Mouse (Mus musculus) testis, adult 10 weeks (tissue): ENCODE measurements around the gene Cd3eap. TPM values are rescaled to one million over a fixed set of nuclear protein-coding genes. Genes with fewer than 3 reads are reported as not detected.

Source experiments
- polyA plus RNA-seq: library from polyadenylated mRNA; stranded (reverse); fragments of 350-450 nt; fragmentation: Illumina TruSeq; extraction: RNeasy Lipid Tissue Mini Kit (QIAGEN cat#74804); gene quantifications from one replicate; pipeline ENCODE4 v1.2.3, GENCODE M21; 2014; ENCODE audit warnings: low read depth, low replicate concordance

Cd3eap gene
- 0.87 TPM for polyA plus RNA-seq

GRCm38 (mm10) chr7:19359299-19359891 is at the start of gene Cd3eap, which contains the start of gene Ppp1r13l:
Gene Cd3eap (minus strand): TSS chr7:19359483.
Gene Ppp1r13l (plus strand): TSS chr7:19359749.

DNA sequence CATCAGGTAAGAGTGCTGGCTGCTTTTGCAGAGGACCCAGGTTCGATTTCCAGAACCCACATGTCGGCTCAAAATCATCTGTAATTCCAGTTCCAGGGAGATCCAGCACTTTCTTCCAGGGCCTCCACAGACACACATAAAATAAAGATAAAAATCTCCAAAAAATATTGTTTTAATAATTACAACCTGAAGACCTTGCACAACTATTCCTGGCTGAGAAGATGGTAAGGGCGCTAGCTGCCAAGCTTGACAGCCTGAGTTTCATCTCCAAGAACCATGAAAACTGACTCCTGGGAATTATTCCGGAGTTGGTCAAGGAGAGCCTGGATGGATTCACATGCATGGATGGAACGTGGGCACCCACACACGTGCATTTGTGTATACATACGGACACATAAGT is 45.2 kb upstream of the Cd3eap start, which contains the start of gene Ckm:
TSS of gene Ckm (plus strand) at position 301 of the 400 bp plus-strand sequence.

DNA sequence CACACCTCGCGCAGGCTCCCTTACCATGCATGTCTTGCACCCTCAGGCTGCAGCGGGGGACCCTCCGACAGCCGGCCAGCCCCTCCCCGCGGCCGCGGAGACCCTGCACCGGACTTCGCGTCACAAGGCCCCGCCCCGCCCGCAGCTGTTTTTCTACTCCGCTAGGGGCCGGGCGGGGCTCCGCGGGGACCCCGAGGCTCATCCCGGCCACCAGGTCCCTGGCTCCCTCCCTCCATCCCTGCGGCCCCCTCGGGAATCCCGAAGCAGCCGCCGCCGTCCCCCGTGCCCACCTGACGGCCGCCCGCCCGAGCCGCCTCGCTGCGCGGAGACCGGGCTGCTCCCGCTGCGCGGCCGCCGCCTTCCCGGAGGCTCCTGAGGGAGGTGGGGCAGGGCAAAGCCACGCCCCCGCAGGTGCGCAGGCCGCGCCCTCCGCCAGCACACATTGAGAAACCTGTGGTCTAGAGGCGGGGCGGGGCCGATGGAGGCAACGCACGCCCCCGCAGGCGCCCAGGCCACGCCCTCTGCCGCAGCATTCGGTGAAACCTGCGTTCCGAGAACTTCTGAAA is 44.5 kb upstream of the Cd3eap start, which contains the start of gene Klc3:
TSS of gene Klc3 (minus strand) at position 374 of the 566 bp plus-strand sequence.

DNA sequence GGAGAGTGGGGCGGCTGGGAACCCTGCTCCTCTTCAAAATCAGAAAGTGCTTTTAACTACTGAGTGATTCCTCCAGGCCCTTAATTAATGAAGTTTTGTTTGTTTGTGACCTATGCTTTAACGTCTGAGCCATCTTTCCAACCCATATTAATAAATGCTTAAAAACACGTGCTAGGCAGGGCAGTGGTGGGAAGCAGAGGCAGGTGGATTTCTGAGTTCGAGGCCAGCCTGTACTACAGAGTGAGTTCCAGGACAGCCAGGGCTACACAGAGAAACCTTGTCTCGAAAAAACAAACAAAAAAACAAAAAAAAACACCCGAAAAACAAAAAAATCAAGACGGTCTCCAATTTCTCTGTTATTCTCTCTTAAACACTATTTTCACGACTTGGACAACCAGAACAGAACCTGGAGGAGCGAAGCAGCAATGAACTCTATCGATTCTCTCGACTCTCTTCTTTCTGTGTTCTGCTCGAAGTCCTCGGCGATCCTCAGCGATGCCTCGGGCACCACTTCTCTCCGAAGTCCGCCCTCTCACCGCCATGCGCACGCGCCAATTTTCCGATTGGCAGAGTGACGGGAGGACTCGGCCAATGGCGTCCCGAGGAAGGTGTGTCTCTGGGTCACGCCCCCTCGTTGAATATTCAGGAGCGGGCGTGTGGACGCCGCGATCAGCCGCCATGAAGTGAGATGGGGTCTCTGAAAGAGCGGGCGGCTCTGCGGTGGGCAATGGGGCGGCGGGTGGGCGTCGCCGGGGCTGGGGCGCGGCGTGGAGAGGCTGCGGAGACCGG is 22.3 kb upstream of the Cd3eap start, which contains the start of gene Ercc2:
TSS of gene Ercc2 (plus strand) at position 634 of the 789 bp plus-strand sequence.

GRCm38 (mm10) chr7:19344237-19344847 is 14.9 kb downstream of the Cd3eap start, which contains the start of gene Ercc1:
Gene Ercc1 (plus strand): TSS chr7:19344778.

DNA sequence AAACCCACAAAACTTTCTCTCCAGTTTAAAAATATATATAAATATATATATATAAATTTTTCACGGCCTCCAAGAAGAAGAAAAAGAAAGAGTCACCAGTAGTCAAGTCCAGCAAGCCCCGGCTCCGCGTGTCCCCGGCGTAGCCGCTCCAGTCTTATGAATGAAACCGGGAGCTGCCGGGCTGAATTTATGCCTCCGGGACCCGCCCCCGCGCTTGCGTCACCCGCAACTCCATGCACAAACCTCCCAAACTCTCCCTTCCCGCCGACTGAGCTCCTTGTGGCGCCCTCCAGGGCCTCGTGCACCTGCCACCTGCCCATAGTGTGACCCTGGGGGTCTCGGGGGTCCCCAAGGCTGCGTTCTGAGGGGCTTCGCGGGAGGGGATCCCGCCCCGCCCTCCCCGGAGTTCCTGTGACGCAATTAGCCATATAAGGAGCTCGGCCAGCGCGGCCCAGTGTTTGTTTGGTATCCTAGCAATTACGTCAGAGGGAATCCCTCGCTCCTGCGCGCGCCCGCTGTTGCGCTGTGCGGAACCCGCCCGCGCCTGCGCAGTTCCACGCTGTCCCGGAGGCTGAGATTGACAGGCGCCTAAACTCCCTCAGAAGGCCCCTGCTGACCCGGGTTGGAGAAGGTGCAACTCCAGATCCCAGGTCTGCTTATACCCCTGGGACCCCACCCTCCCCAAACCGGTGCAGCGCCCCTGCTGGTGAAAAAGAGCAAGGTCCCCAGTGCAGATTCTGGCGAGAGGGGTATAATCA is 49.2 kb downstream of the Cd3eap start, which contains the start of gene Fosb:
TSS of gene Fosb (minus strand) at position 168 of the 758 bp plus-strand sequence.

Other genes with a start within 250 kb of the Cd3eap start
- gene Gm4969, start 241.1 kb downstream of the Cd3eap start, polyA plus RNA-seq = 5.8 TPM
- 0.88 TPM for gene Fbxo46, start 239.6 kb downstream of the Cd3eap start, polyA plus RNA-seq
- 3.1 TPM for gene Qpctl, start 210.2 kb downstream of the Cd3eap start, polyA plus RNA-seq
- 5.1 TPM for gene Snrpd2, start 209.8 kb downstream of the Cd3eap start, polyA plus RNA-seq
- gene Gipr, start 193.4 kb downstream of the Cd3eap start, polyA plus RNA-seq = 3.4 TPM
- 0.31 TPM for gene Eml2, start 183.1 kb downstream of the Cd3eap start, polyA plus RNA-seq
- gene Gpr4, start 146.9 kb downstream of the Cd3eap start, polyA plus RNA-seq = 2.3 TPM
- gene Opa3, start 131.1 kb downstream of the Cd3eap start, polyA plus RNA-seq = 3.4 TPM
- gene Vasp, start 87.7 kb downstream of the Cd3eap start, polyA plus RNA-seq = 50.9 TPM
- gene Ppm1n, start 79.4 kb downstream of the Cd3eap start, polyA plus RNA-seq = not detected
- 0.62 TPM for gene Rtn2, start 76.9 kb downstream of the Cd3eap start, polyA plus RNA-seq
- 0.28 TPM for gene Fosb, start 49.4 kb downstream of the Cd3eap start, polyA plus RNA-seq
- 0.92 TPM for gene Ercc1, start 14.7 kb downstream of the Cd3eap start, polyA plus RNA-seq
- 1.0 TPM for gene Ppp1r13l, start 266 bp upstream of the Cd3eap start, polyA plus RNA-seq
- gene Ercc2, start 22.5 kb upstream of the Cd3eap start, polyA plus RNA-seq = 0.67 TPM
- not detected for gene Klc3, start 44.6 kb upstream of the Cd3eap start, polyA plus RNA-seq
- not detected for gene Ckm, start 45.3 kb upstream of the Cd3eap start, polyA plus RNA-seq
- gene Mark4, start 99.3 kb upstream of the Cd3eap start, polyA plus RNA-seq = 1.4 TPM
- 2.0 TPM for gene Exoc3l2, start 103.8 kb upstream of the Cd3eap start, polyA plus RNA-seq
- gene Bloc1s3, start 148.9 kb upstream of the Cd3eap start, polyA plus RNA-seq = 2.0 TPM
- not detected for gene Trappc6a, start 148.9 kb upstream of the Cd3eap start, polyA plus RNA-seq
- not detected for gene Nkpd1, start 158.4 kb upstream of the Cd3eap start, polyA plus RNA-seq
- gene Ppp1r37, start 203.6 kb upstream of the Cd3eap start, polyA plus RNA-seq = 0.43 TPM
- not detected for gene Zfp296, start 217.8 kb upstream of the Cd3eap start, polyA plus RNA-seq
- 12.5 TPM for gene Gemin7, start 218.1 kb upstream of the Cd3eap start, polyA plus RNA-seq
- 3.3 TPM for gene Clasrp, start 245.0 kb upstream of the Cd3eap start, polyA plus RNA-seq